Mouse (Mus musculus) CH12.LX (cell line): ENCODE results near the gene Rrm2.

ENCODE experiments used
- CHD2 ChIP-seq: IDR thresholded peaks from 2 replicates; pipeline ENCODE4 v1.6.1; 2011; ENCODE audit warnings: low read length, improper control_type of control experiment
- CTCF ChIP-seq, 2 experiments: IDR thresholded peaks in 1 of 2; conservative IDR thresholded peaks in 1 of 2; 2 replicates each; pipeline ENCODE4 v1.5.1; 2011 to 2012; ENCODE audit warnings: low read depth in 2 of 2, low read length in 2 of 2, improper control_type of control experiment in 1 of 2, inconsistent platforms in 1 of 2, mild to moderate bottlenecking in 1 of 2, moderate library complexity in 1 of 2
- EP300 ChIP-seq: IDR thresholded peaks from 2 replicates; pipeline ENCODE4 v1.6.1; 2011; ENCODE audit warnings: low read length, improper control_type of control experiment
- ETS1 ChIP-seq: conservative IDR thresholded peaks from 2 replicates; pipeline ENCODE4 v1.6.1; 2012; ENCODE audit warnings: low read depth, mild to moderate bottlenecking, inconsistent platforms, low read length, improper control_type of control experiment, moderate library complexity
- POLR2A ChIP-seq: IDR thresholded peaks from 2 replicates; pipeline ENCODE4 v1.6.1; 2011; ENCODE audit warnings: low read depth, mild to moderate bottlenecking, improper control_type of control experiment, low read length
- POLR2AphosphoS2 ChIP-seq: IDR thresholded peaks from 2 replicates; pipeline ENCODE4 v1.6.1; 2011; ENCODE audit warnings: low read depth, low read length, improper control_type of control experiment
- RAD21 ChIP-seq: IDR thresholded peaks from 2 replicates; pipeline ENCODE4 v1.6.1; 2011; ENCODE audit warnings: low read depth, mild to moderate bottlenecking, low read length, improper control_type of control experiment, moderate library complexity

DNA sequence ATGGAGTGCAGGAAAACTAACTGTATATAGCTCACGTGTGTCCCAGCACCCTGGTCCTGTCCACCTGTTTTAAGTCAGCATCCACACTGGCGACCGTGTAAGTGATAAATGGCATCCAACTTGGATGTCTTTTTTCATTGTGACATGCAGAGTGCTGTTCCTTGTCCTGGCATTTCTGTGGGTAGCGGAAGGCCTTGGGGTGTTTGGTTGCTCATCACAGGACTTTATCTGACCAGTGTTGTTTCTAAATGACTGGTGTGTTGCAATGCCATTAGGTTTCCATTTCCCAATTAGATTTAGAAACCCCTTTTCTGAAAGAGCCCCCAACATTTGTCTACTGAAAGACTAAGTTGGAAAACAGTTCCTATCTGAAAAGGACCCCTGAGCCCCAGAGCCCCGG is 45.9 kb upstream of the Rrm2 start:
- TF ChIP-seq ETS1 (no peak), EP300 (no peak), POLR2AphosphoS2 (no peak), CHD2 (no peak), RAD21 (no peak), POLR2A (no peak), CTCF (conservative IDR thresholded peaks at IDR 0.05 in 1 of 2, IDR thresholded peaks at IDR 0.05 in 1 of 2; ENCODE audit: low read depth in 2 of 2, low read length in 2 of 2) (no peak)
